Mouse (Mus musculus): ENCODE data around the gene Col4a3.

DNA sequence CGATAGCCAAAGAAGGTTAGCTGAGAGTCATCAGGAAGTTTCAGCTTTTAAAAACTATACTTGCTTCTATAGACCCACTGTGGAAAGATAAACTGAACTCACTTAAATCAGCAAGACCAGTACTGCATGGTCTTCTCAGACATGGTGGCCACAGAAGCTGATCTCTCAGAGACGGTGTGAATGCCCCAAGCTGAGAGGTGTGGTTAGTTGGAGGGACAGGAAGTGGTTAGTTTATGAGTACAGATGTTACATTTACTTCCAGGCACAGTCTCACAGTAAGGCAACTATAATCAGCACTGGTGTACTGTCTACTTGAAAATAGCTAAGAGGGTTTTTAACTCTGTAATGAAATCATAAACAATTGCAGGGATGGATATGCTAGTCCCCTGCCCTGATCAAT lies 75.5 kb downstream of the Col4a3 start:
- TF ChIP-seq CTCF (IDR thresholded peaks at IDR 0.05; ENCODE audit: low read depth) (no peak), EP300 (IDR thresholded peaks at IDR 0.05; ENCODE audit: low read depth) (no peak)

All from heart, postnatal 0 days (tissue).